Mouse (Mus musculus) forebrain, embryonic 14.5 days (tissue): ENCODE data around the gene Tymp. TPM values are rescaled to one million over a fixed set of nuclear protein-coding genes. Genes with fewer than 3 reads are reported as not detected.

Source experiments
- ATAC-seq: fragments of 200-750 bp; cut with Nextera tagmentation; 2 replicates; pipeline ENCODE4 v1.8.0; 2017; ENCODE audit warnings: mild to moderate bottlenecking, moderate library complexity
- DNase-seq: peaks from one replicate; pipeline ENCODE4 v3.0.0-alpha.2; 2015; ENCODE audit warnings: low spot score
- H3K27ac ChIP-seq: fragments of 300-500 bp; sonication (generic); 2 replicates; pipeline ENCODE4 v1.5.1; 2014; ENCODE audit warnings: low read depth, mild to moderate bottlenecking, control low read depth, low read length, moderate library complexity
- H3K27me3 ChIP-seq: fragments of 300-500 bp; sonication (generic); replicated peaks from 2 replicates; pipeline ENCODE4 v1.6.1; 2014; ENCODE audit warnings: low read length, control low read depth, mixed read lengths; ENCODE audit not compliant: control insufficient read depth, insufficient read depth
- H3K36me3 ChIP-seq: fragments of 300-500 bp; sonication (generic); 2 replicates; pipeline ENCODE4 v1.6.1; 2014; ENCODE audit warnings: low read length, control low read depth; ENCODE audit not compliant: control insufficient read depth, insufficient read depth
- H3K4me1 ChIP-seq: fragments of 300-500 bp; sonication (generic); 2 replicates; pipeline ENCODE4 v1.6.1; 2014; ENCODE audit warnings: antibody characterized with exemption, low read length, control low read depth; ENCODE audit not compliant: control insufficient read depth, insufficient read depth
- H3K4me2 ChIP-seq: fragments of 300-500 bp; sonication (generic); 2 replicates; pipeline ENCODE4 v1.6.1; 2014; ENCODE audit warnings: mild to moderate bottlenecking, control low read depth, low read length
- H3K4me3 ChIP-seq: fragments of 300-500 bp; sonication (generic); 2 replicates; pipeline ENCODE4 v1.5.1; 2014; ENCODE audit warnings: low read depth, low read length, control low read depth
- H3K9ac ChIP-seq: fragments of 300-500 bp; sonication (generic); 2 replicates; pipeline ENCODE4 v1.6.1; 2014; ENCODE audit warnings: mild to moderate bottlenecking, low read length, control low read depth, moderate library complexity
- H3K9me3 ChIP-seq: fragments of 300-500 bp; sonication (generic); replicated peaks from 2 replicates; pipeline ENCODE4 v1.6.1; 2016; ENCODE audit warnings: low read length, control low read depth, mixed read lengths; ENCODE audit not compliant: control insufficient read depth
- WGBS: fragments of 180-500 bp; shearing (Covaris S2); extraction: QIAGEN DNeasy Blood & Tissue Kit; methylation state at CpG from one replicate; pipeline ENCODE4 v1.1.7; 2014; 5-methylcytosine and 5-hydroxymethylcytosine counted together
- polyA plus RNA-seq: library from polyadenylated mRNA; unstranded; fragments of >200 nt; fragmentation: Nextera tagmentation; extraction: Ambion mirVana; gene quantifications from 2 replicates; pipeline ENCODE4 v1.2.1, GENCODE M21; 2014

The Tymp gene
- polyA plus RNA-seq, 1 experiment from 2014 or later = 2.8 TPM

GRCm38 (mm10) chr15:89399716-89400115 lies 22.9 kb upstream of the Tymp start:
- Histone ChIP-seq H3K9ac (no peak overlapping the region), H3K27ac (no peak overlapping the region), H3K4me1 (no peaks in the 10 kb centered on the region), H3K4me3 (no peak overlapping the region), H3K36me3 (no peaks in the 10 kb centered on the region), H3K4me2 (no peak overlapping the region), H3K9me3 (no peaks in the 10 kb centered on the region), H3K27me3 (no peaks in the 10 kb centered on the region)
- ATAC-seq (no peak), DNase-seq (no peak)
- WGBS = 54% methylated on average over 1 of the region's 1 CpGs

- H3K4me1 ChIP-seq = no peaks in the 10 kb centered on the region
- H3K9me3 ChIP-seq = no peaks in the 10 kb centered on the region
- H3K9ac ChIP-seq = no peak overlapping the region
- H3K4me2 ChIP-seq = no peak overlapping the region
- no peak overlapping the region for H3K4me3 ChIP-seq
- no peak overlapping the region for H3K27ac ChIP-seq
- ATAC-seq = peak; percentile 52; the same call in 1 of the 2 replicates
- DNase-seq = peak; percentile 42
- 51% methylated on average over 2 of the region's 2 CpGs for WGBS
- H3K36me3 ChIP-seq = no peaks in the 10 kb centered on the region
- H3K27me3 ChIP-seq = no peaks in the 10 kb centered on the region
Measured at GRCm38 (mm10) chr15:89398146-89398545, 21.3 kb upstream of the Tymp start.

- no peak overlapping the region for H3K4me3 ChIP-seq
- no peaks in the 10 kb centered on the region for H3K27me3 ChIP-seq
- H3K4me2 ChIP-seq = no peak overlapping the region
- no peaks in the 10 kb centered on the region for H3K36me3 ChIP-seq
- H3K27ac ChIP-seq = no peak overlapping the region
- H3K4me1 ChIP-seq = no peaks in the 10 kb centered on the region
- H3K9ac ChIP-seq = no peak overlapping the region
- no peaks in the 10 kb centered on the region for H3K9me3 ChIP-seq
- ATAC-seq = no peak
- WGBS = 91% methylated on average over 4 of the region's 4 CpGs
- DNase-seq = no peak
Measured at GRCm38 (mm10) chr15:89396883-89397282, 20.0 kb upstream of the Tymp start.

- Histone ChIP-seq H3K27me3 (no peaks in the 10 kb centered on the region), H3K9me3 (no peaks in the 10 kb centered on the region), H3K9ac (no peak overlapping the region), H3K4me2 (no peak overlapping the region), H3K36me3 (no peaks in the 10 kb centered on the region), H3K4me3 (no peak overlapping the region), H3K27ac (no peak overlapping the region), H3K4me1 (no peaks in the 10 kb centered on the region)
- DNase-seq (no peak), ATAC-seq (no peak)
- WGBS = 91% methylated on average over 10 of the region's 10 CpGs
Measured at GRCm38 (mm10) chr15:89390081-89390480, 13.2 kb upstream of the Tymp start.

- no peak for ATAC-seq
Measured at GRCm38 (mm10) chr15:89387127-89387526, 10.3 kb upstream of the Tymp start.

GRCm38 (mm10) chr15:89384617-89385016 lies 7.8 kb upstream of the Tymp start, which contains the start of gene Klhdc7b:
Klhdc7b (plus strand) TSS chr15:89384917.
- ATAC-seq (no peak), DNase-seq (no peak)
- no peak within 1 kb of the TSS for H3K4me3 ChIP-seq
- H3K36me3 ChIP-seq = no peaks in the 10 kb centered on the region
- no peak within 1 kb of the TSS for H3K9ac ChIP-seq
- no peaks in the 10 kb centered on the region; the same call in 1 of the 2 replicates for H3K4me1 ChIP-seq
- H3K27me3 ChIP-seq = peaks cover 9% of the 10 kb centered on the region
- no peak within 1 kb of the TSS for H3K4me2 ChIP-seq
- H3K27ac ChIP-seq = no peak within 1 kb of the TSS
- H3K9me3 ChIP-seq = no peaks in the 10 kb centered on the region
- WGBS = 91% methylated on average over 7 of the region's 7 CpGs

More at GRCm38 (mm10) chr15:89387127-89387526, 10.3 kb upstream of the Tymp start:
- Histone ChIP-seq H3K4me1 (no peaks in the 10 kb centered on the region), H3K27me3 (no peaks in the 10 kb centered on the region), H3K27ac (no peak overlapping the region), H3K4me2 (no peak overlapping the region), H3K36me3 (no peaks in the 10 kb centered on the region), H3K9ac (no peak overlapping the region), H3K9me3 (no peaks in the 10 kb centered on the region), H3K4me3 (no peak overlapping the region)
- no peak for DNase-seq
- WGBS = 54% methylated on average over 12 of the region's 12 CpGs

GRCm38 (mm10) chr15:89379429-89379828 lies 2.6 kb upstream of the Tymp start:
- Histone ChIP-seq H3K9me3 (no peaks in the 10 kb centered on the region), H3K27me3 (peaks cover 46% of the 10 kb centered on the region), H3K4me2 (peak overlapping the region; percentile 58), H3K4me3 (peak overlapping the region; percentile 27), H3K27ac (no peak overlapping the region), H3K36me3 (no peaks in the 10 kb centered on the region), H3K4me1 (peaks cover 4% of the 10 kb centered on the region; the same call in 1 of the 2 replicates), H3K9ac (peak overlapping the region; percentile 52; the same call in 1 of the 2 replicates)
- DNase-seq = no peak
- WGBS = 13% methylated on average over 10 of the region's 10 CpGs
- ATAC-seq = no peak

GRCm38 (mm10) chr15:89378831-89379401 lies 2.1 kb upstream of the Tymp start, which contains the start of gene Odf3b:
Odf3b (minus strand) TSS chr15:89379282.
- Histone ChIP-seq H3K9ac (peak within 1 kb of the TSS; percentile 52), H3K4me1 (peaks cover 4% of the 10 kb centered on the region; the same call in 1 of the 2 replicates), H3K9me3 (no peaks in the 10 kb centered on the region), H3K4me2 (peak within 1 kb of the TSS; percentile 58), H3K36me3 (no peaks in the 10 kb centered on the region), H3K27ac (no peak within 1 kb of the TSS), H3K27me3 (peaks cover 46% of the 10 kb centered on the region), H3K4me3 (peak within 1 kb of the TSS; percentile 27)
- WGBS = under 1% methylated on average over 28 of the region's 33 CpGs
- peak; percentile 24 for DNase-seq
- ATAC-seq = no peak
